Mouse (Mus musculus) kidney, embryonic 15.5 days (tissue): ENCODE data around the gene Jtb. TPM values are rescaled to one million over a fixed set of nuclear protein-coding genes. Genes with fewer than 3 reads are reported as not detected.
A peak's percentile ranks its signal among the peaks of the same experiment; 100 is the strongest.
"Not testable (repeated sequence)": the region's sequence is repeated elsewhere in the genome, so short reads cannot be mapped to it uniquely, and the experiment has no call there.

Experiments
- ATAC-seq: fragments of 200-750 bp; cut with Nextera tagmentation; replicated peaks from 2 replicates; pipeline ENCODE4 v1.8.0; 2017; ENCODE audit warnings: moderate TSS enrichment; ENCODE audit not compliant: low FRiP score
- H3K27ac ChIP-seq: fragments of 300-500 bp; sonication (generic); 2 replicates; pipeline ENCODE4 v1.5.1; 2015; ENCODE audit warnings: mild to moderate bottlenecking, inconsistent platforms
- H3K27me3 ChIP-seq: fragments of 300-500 bp; sonication (generic); 2 replicates; pipeline ENCODE4 v1.6.1; 2015; ENCODE audit warnings: inconsistent platforms
- H3K36me3 ChIP-seq: fragments of 300-500 bp; sonication (generic); 2 replicates; pipeline ENCODE4 v1.6.1; 2015; ENCODE audit warnings: inconsistent platforms
- H3K4me1 ChIP-seq: fragments of 300-500 bp; sonication (generic); 2 replicates; pipeline ENCODE4 v1.6.1; 2015; ENCODE audit warnings: inconsistent platforms
- H3K4me2 ChIP-seq: fragments of 300-500 bp; sonication (generic); 2 replicates; pipeline ENCODE4 v1.6.1; 2015; ENCODE audit warnings: moderate library complexity, mild to moderate bottlenecking, inconsistent platforms
- H3K4me3 ChIP-seq: fragments of 300-500 bp; sonication (generic); replicated peaks from 2 replicates; pipeline ENCODE4 v1.5.1; 2015; ENCODE audit warnings: mild to moderate bottlenecking, inconsistent platforms
- H3K9ac ChIP-seq: fragments of 300-500 bp; sonication (generic); 2 replicates; pipeline ENCODE4 v1.6.1; 2015; ENCODE audit warnings: mild to moderate bottlenecking, inconsistent platforms
- H3K9me3 ChIP-seq: fragments of 300-500 bp; sonication (generic); replicated peaks from 2 replicates; pipeline ENCODE4 v1.6.1; 2016; ENCODE audit warnings: inconsistent platforms
- WGBS: fragments of 180-500 bp; shearing (Covaris S2); methylation state at CpG from one replicate; pipeline ENCODE4 v1.1.7; 2015; ENCODE audit warnings: mixed read lengths; 5-methylcytosine and 5-hydroxymethylcytosine counted together
- polyA plus RNA-seq: library from polyadenylated mRNA; unstranded; fragments of >200 nt; fragmentation: Nextera tagmentation; extraction: Ambion mirVana; gene quantifications from 2 replicates; pipeline ENCODE4 v1.2.1, GENCODE M21; 2015

Gene Jtb
- polyA plus RNA-seq, 1 experiment from 2014 or later: 96.9 TPM

- H3K9me3 ChIP-seq, H3K4me3 ChIP-seq, H3K27ac ChIP-seq, H3K9ac ChIP-seq, H3K27me3 ChIP-seq: not testable (repeated sequence)
- Histone ChIP-seq H3K4me2 (peak overlapping the region; percentile 72; the same call in 1 of the 2 replicates), H3K36me3 (peaks cover 40% of the 10 kb centered on the region), H3K4me1 (peaks cover 34% of the 10 kb centered on the region)
- ATAC-seq: peak; percentile 1; the same call in 1 of the 2 replicates
- WGBS: 50% methylated on average over 1 of the region's 1 CpGs
These were observed 21.8 kb downstream of the Jtb start for GRCm38 (mm10) chr3:90253174-90253573.

- Histone ChIP-seq H3K27me3 (no peaks in the 10 kb centered on the region), H3K4me3 (peak within 1 kb of the TSS; percentile 78), H3K36me3 (peaks cover 47% of the 10 kb centered on the region), H3K27ac (peak within 1 kb of the TSS; percentile 90), H3K9ac (peak within 1 kb of the TSS; percentile 82), H3K4me2 (peak within 1 kb of the TSS; percentile 72), H3K9me3 (no peaks in the 10 kb centered on the region), H3K4me1 (peaks cover 32% of the 10 kb centered on the region)
- under 1% methylated on average over 40 of the region's 40 CpGs for whole genome bisulfite sequencing
- ATAC-seq: peak; percentile 99
These were observed 22.4 kb downstream of the Jtb start, which contains the start of gene Crtc2 for GRCm38 (mm10) chr3:90253653-90254418. TSS of gene Crtc2 (plus strand) at chr3:90254163.

GRCm38 (mm10) chr3:90254419-90255193 is 23.2 kb downstream of the Jtb start:
- peak; percentile 78 for ATAC-seq
- Histone ChIP-seq H3K9me3 (no peaks in the 10 kb centered on the region), H3K27me3 (no peaks in the 10 kb centered on the region), H3K9ac (peak overlapping the region; percentile 82), H3K4me2 (peak overlapping the region; percentile 72), H3K36me3 (peaks cover 50% of the 10 kb centered on the region), H3K4me1 (peaks cover 24% of the 10 kb centered on the region), H3K4me3 (peak overlapping the region; percentile 78), H3K27ac (peak overlapping the region; percentile 90)
- WGBS: under 1% methylated on average over 41 of the region's 41 CpGs

GRCm38 (mm10) chr3:90255194-90255565 is 23.8 kb downstream of the Jtb start:
- WGBS: 3% methylated on average over 2 of the region's 2 CpGs
- H3K27me3 ChIP-seq: no peaks in the 10 kb centered on the region
- peak overlapping the region; percentile 90 for H3K27ac ChIP-seq
- H3K4me2 ChIP-seq: peak overlapping the region; percentile 72
- peak overlapping the region; percentile 82 for H3K9ac ChIP-seq
- H3K36me3 ChIP-seq: peaks cover 51% of the 10 kb centered on the region
- ATAC-seq: no peak
- H3K4me3 ChIP-seq: peak overlapping the region; percentile 78
- H3K9me3 ChIP-seq: no peaks in the 10 kb centered on the region
- H3K4me1 ChIP-seq: peaks cover 23% of the 10 kb centered on the region

- Histone ChIP-seq H3K27me3 (no peaks in the 10 kb centered on the region), H3K9ac (no peak overlapping the region), H3K36me3 (peaks cover 51% of the 10 kb centered on the region), H3K27ac (no peak overlapping the region), H3K9me3 (no peaks in the 10 kb centered on the region), H3K4me1 (peaks cover 19% of the 10 kb centered on the region), H3K4me3 (peak overlapping the region; percentile 78), H3K4me2 (peak overlapping the region; percentile 72)
- 91% methylated on average over 14 of the region's 14 CpGs for WGBS
- ATAC-seq: no peak
These were observed 24.5 kb downstream of the Jtb start for GRCm38 (mm10) chr3:90255784-90256353.

GRCm38 (mm10) chr3:90256731-90257530 is 25.5 kb downstream of the Jtb start:
- Histone ChIP-seq H3K4me2 (no peak overlapping the region), H3K9me3 (no peaks in the 10 kb centered on the region), H3K36me3 (peaks cover 52% of the 10 kb centered on the region), H3K27ac (no peak overlapping the region), H3K9ac (no peak overlapping the region), H3K27me3 (no peaks in the 10 kb centered on the region), H3K4me3 (no peak overlapping the region), H3K4me1 (peaks cover 17% of the 10 kb centered on the region)
- WGBS: 91% methylated on average over 19 of the region's 19 CpGs
- ATAC-seq: no peak

GRCm38 (mm10) chr3:90258521-90258920 is 27.1 kb downstream of the Jtb start:
- no peak overlapping the region for H3K4me3 ChIP-seq
- no peak for ATAC-seq
- no peak overlapping the region for H3K4me2 ChIP-seq
- no peak overlapping the region for H3K9ac ChIP-seq
- no peaks in the 10 kb centered on the region for H3K9me3 ChIP-seq
- H3K4me1 ChIP-seq: peaks cover 17% of the 10 kb centered on the region
- peaks cover 68% of the 10 kb centered on the region for H3K36me3 ChIP-seq
- no peak overlapping the region for H3K27ac ChIP-seq
- H3K27me3 ChIP-seq: no peaks in the 10 kb centered on the region
- WGBS: 93% methylated on average over 4 of the region's 4 CpGs

GRCm38 (mm10) chr3:90263121-90263771 is 31.8 kb downstream of the Jtb start:
- no peak overlapping the region for H3K4me3 ChIP-seq
- no peaks in the 10 kb centered on the region for H3K9me3 ChIP-seq
- 89% methylated on average over 5 of the region's 5 CpGs for WGBS
- ATAC-seq: no peak
- no peak overlapping the region for H3K9ac ChIP-seq
- no peaks in the 10 kb centered on the region for H3K27me3 ChIP-seq
- H3K4me1 ChIP-seq: peaks cover 12% of the 10 kb centered on the region
- H3K36me3 ChIP-seq: peaks cover 64% of the 10 kb centered on the region
- no peak overlapping the region for H3K27ac ChIP-seq
- H3K4me2 ChIP-seq: no peak overlapping the region

GRCm38 (mm10) chr3:90264687-90265033 is 33.3 kb downstream of the Jtb start:
- peak overlapping the region; percentile 81; the same call in 1 of the 2 replicates for H3K9ac ChIP-seq
- H3K36me3 ChIP-seq: peaks cover 57% of the 10 kb centered on the region
- peak overlapping the region; percentile 98 for H3K27ac ChIP-seq
- WGBS: 29% methylated on average over 10 of the region's 10 CpGs
- peaks cover 12% of the 10 kb centered on the region for H3K4me1 ChIP-seq
- H3K4me2 ChIP-seq: peak overlapping the region; percentile 83
- peak overlapping the region; percentile 89 for H3K4me3 ChIP-seq
- no peaks in the 10 kb centered on the region for H3K27me3 ChIP-seq
- H3K9me3 ChIP-seq: no peaks in the 10 kb centered on the region
- ATAC-seq: no peak

GRCm38 (mm10) chr3:90265034-90265931 is 33.9 kb downstream of the Jtb start, which contains the start of gene Dennd4b:
TSS of gene Dennd4b (plus strand) at chr3:90265185.
- ATAC-seq: peak; percentile 94
- WGBS: under 1% methylated on average over 85 of the region's 87 CpGs
- peak within 1 kb of the TSS; percentile 81 for H3K9ac ChIP-seq
- H3K27me3 ChIP-seq: no peaks in the 10 kb centered on the region
- peak within 1 kb of the TSS; percentile 98 for H3K27ac ChIP-seq
- peak within 1 kb of the TSS; percentile 83 for H3K4me2 ChIP-seq
- H3K9me3 ChIP-seq: no peaks in the 10 kb centered on the region
- H3K4me3 ChIP-seq: peak within 1 kb of the TSS; percentile 89
- H3K4me1 ChIP-seq: peaks cover 12% of the 10 kb centered on the region
- peaks cover 56% of the 10 kb centered on the region for H3K36me3 ChIP-seq
